Mouse (Mus musculus): ENCODE measurements around the gene Spaar.
"Not testable (repeated sequence)": the region's sequence is repeated elsewhere in the genome, so short reads cannot be mapped to it uniquely, and the experiment has no call there.

Spaar gene

DNA sequence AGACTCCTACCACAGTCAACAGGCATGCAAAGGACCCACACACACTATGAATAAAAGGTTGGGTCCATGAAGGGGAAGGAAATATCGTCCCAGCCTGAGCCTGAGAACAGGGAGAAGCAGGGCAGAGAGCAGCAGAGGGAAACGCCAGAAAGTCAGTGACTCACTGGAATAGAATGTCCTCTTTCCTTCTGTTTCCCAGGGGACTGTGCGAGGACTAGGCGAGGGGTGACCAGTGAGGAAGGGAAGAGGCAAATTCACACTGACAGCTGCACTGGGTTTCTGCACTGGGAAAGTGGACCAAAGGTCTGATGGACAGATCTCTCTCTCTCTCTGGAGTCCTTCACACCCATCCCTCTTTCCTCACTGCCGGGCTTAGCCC lies 1.3 kb upstream of the Spaar start:
- DNase-seq (ENCODE audit: low read depth): peak; percentile 72

DNA sequence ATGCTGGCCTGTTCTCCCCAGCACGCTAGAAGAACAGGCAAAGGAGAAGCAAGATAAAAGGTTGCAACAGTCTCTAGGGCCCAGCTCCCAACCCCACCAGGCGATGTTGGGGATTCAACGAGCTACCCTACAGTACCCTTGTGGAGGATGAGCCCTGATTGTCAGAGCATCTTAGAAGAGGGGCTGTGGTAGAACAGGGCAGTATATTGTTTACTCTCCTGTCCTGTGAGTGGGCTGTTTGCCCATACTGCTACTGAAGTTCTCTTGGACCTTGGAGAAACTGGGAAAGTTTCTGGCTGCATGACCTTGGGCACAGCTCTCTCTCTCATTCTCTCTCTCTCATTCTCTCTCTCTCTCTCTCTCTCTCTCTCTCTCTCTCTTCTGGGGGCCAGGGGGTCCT lies 708 bp upstream of the Spaar start:
- DNase-seq (ENCODE audit: low read depth): peak; percentile 43

DNA sequence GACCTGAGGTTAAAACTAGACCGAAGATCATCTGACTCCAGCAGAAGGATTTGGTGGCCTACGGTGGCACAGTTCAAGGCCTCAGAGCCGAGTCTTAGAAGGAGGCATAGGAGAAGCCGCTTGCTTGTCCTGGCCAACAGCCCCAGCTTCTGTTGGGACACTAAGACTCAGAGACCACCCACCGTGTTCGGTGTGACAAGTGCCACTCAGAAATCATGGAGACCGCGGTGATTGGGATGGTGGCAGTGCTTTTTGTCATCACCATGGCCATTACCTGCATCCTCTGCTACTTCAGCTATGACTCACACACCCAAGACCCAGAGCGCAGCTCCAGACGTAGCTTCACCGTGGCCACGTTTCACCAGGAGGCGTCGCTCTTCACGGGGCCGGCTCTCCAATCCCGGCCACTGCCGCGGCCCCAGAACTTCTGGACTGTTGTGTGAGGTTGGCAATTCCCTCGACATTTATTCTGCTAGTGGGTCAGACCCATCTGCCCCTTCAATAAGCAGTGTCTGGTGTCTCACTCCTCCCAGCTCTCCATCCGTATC lies 990 bp downstream of the Spaar start:
- DNase-seq (ENCODE audit: low read depth): no peak

DNA sequence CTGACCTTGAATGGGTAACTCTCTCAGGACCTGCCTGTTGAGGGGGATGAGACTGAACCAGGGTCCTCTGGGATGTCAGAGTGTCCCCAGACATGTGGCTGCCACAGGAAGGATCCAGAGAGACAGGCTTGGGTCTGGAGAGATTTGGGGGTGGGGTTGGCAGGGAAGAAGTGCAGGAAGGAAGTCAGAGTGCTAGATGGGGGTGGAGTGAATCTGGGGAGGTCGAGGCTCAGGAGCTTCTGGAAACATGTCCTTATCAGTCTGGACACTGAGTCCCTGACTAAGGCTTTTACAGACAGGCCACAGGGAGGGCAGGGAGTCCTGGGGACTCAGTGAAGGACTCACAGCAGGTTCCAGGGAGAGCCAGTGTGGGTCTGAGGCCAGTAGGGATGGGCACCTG lies 2.3 kb downstream of the Spaar start:
- no peak for DNase-seq (ENCODE audit: low read depth)

DNA sequence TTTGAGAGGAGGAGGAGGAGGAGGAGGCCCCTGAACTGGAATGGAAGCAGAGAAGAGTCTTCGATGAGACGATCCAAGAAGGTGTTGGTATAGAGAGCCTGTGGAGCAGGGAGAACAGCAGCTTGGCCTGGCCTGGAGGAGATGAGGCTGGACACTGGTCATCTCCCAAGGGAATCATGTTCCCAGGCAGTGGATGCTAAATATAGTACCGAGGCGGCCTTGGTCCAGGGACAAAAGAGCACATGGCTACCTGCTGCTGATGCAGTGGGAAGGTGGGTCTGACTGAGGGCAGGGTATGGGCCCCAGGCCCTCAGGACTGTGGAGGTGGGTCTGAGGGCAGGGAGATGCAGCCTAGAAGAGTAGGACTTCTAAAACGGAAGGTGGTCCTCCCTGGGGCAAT lies 3.4 kb downstream of the Spaar start:
- DNase-seq (ENCODE audit: low read depth): no peak

DNA sequence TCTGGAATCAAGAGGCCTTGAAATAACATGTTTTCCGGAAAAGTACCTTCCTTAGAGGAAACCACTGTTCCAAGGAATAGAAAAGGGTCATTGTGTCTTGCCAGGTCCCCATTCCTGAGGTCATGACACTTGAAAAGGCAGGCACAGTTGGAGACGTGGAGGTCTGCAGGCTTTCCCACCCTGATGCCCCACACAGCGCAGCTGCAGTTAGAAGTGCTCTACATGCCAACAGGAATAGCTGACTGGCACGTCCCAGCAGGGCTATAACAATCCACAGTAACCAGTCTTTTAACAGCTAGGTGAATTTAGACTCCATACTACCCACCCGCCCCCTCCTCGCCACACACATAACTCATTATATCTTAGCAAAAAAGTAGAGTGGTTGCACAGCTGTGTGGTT lies 7.3 kb downstream of the Spaar start:
- DNase-seq (ENCODE audit: low read depth): no peak

DNA sequence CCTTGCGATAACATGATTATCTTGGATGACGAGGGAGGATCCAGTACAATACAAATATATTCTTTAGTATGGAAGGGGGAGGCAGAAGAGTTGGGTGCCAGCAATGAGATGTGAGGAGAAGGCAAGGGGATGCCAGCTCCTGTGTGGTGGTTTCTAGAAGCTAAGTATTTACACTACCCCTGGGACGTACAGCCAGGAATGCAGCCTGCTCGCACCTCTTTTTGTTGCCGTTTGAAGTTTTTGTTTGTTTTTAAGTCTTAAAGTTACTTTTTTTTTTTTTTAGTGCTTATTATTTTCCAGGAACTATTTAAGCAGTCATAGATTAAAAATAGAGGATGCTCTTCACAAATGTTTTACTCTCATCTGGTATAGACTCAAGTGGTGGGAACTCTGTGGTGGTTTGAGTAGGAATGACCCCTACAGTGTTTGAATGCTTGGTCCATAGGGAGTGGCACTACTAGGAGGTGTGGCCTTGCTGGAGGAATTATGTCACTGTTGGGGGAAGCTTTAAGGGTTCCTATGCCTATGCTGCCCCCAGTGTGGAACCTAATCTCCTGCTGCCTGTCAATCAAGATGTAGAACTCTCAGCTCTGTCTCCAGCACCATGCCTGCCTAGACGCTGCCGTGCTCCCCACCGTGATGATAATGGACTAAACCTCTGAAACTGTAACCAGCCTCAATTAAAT lies 9.3 kb downstream of the Spaar start:
- no peak for DNase-seq (ENCODE audit: low read depth)

DNA sequence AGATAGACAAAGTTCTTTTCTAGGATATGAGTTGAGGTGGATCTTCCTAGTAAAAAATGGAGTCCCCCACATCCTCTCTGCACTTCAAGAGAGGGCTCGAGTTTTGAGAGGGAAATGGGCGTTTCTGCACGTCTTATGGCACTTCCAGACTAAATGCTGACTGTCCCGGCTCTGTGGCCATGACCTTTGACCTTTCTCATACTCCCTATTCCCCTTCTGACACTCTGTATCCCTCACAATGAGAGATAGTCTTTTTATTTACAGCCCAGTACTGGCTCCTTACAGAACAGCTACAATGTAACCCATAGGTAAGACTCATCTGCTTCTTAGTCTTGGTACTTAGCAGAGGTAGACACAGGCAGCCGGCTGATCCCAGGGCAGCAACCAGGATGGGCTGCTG lies 11.7 kb downstream of the Spaar start:
- no peak for DNase-seq (ENCODE audit: low read depth)

DNA sequence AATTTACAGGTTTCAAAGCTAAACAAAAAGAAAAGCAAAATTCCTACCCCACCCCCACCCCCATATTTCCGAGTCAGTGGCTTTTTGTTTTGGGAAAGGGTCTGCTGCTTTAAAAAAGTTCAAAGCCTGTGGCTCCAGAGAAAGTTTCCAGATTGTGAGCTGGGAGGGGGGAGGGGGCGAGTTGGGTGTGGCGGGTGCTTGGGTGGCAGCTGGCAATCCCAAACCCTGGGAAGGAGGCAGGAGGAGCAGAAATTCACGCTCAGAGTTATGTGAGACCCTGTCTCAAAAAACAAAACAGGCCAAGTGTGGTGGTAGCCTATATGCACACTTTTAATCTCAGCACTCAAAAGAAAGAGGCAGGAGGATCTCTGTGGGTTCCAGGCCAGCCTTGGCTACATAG lies 12.8 kb downstream of the Spaar start:
- DNase-seq (ENCODE audit: low read depth): no peak

DNA sequence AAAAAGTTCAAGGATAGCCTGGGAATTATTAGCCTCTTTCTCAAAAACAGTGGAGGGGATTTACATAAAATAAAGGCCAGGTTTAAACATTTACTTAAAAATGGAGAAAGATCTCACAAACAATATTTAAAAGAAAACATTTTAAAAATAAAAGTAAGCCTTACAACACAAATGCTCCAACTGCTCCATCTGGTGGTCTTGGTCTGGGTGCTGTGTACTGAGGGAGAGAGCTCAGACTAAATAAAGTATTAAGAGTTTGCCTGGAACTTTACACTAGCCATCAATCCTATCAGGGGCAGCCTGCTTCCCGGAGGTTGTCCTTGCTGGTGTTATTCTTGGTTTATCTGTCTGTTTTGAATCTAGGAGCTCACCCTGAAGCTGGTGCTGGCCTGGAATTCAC lies 13.3 kb downstream of the Spaar start:
- peak; percentile 72 for DNase-seq (ENCODE audit: low read depth)

DNA sequence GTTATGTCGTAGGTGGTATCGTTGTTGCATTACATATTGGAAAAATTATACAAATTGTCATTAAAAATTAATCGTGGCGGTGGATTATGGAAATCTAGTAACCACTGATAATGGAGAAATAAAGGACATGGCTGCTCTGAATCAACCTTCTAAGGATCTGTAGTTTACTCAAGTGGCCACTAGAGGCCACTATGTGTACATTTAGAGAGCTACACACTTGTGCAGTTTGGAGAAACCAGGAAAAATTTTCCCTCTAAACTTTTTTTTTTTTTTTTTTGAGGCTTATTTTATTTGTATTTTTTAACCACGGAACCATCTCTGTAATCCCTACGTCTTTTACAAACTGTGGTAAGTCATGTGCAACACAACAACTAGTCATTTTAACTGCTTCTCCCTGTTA lies 15.4 kb downstream of the Spaar start:
- DNase-seq (ENCODE audit: low read depth): peak; percentile 77

DNA sequence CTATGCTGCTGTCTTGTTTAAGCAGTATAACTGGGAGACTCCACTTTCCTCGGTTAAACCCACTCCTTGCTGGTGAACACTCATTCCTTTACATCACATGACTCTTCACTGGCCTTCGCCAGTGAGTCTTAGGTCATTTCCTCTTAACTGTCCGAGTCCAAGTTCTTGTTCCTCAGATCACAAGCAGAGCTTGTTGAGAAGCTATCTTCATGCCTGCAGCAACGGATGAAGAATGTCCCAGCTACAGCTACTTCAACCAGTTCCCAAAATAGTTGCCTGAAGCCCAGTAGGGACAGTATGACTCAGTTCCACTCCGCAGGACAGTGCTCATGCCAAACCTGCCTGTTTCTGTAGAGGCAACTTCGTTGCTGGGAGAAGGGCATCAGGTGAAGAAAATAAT lies 27.4 kb downstream of the Spaar start:
- DNase-seq (ENCODE audit: low read depth): peak; percentile 24

DNA sequence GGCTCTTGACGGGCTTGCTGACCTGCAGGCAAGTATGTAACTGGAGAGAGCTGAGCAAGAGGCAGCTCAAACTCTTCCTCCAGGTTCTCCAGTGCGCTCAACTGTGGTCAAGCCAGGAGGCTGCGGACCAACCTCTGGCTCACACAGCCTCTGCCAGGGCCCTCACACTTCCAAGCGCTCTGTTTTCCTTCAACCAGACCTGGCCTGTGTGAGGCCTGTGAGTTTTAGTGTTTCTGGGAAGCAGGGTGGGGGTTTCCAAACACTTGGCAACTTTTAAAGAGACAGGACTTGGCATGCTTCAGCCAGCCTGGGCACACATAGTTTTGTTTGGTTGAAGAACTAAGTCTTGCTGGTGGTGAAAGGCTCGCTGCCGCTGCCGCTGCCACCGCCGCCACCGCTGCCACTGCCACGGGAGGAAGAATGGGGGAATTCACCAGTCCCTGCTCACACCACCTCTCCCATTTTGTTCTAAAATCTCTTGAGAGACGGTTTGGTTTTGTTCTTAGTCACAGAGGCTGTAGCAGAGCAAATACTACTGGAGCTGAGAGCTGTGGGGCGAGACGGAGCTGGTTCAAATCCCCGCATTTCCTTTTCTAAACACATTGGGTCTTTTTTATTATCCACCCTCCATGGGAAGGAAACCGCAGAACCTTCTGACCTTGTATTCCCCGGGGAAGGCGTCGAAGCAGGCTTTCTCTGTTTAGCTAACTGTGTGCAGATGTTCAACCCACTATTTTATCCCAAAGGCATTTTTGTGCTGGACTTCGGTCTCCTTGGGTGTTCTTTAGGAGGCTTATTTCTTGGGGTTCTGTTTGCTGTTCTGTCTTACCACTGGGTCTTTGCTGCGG lies 30.0 kb downstream of the Spaar start:
- peak; percentile 24 for DNase-seq (ENCODE audit: low read depth)

DNA sequence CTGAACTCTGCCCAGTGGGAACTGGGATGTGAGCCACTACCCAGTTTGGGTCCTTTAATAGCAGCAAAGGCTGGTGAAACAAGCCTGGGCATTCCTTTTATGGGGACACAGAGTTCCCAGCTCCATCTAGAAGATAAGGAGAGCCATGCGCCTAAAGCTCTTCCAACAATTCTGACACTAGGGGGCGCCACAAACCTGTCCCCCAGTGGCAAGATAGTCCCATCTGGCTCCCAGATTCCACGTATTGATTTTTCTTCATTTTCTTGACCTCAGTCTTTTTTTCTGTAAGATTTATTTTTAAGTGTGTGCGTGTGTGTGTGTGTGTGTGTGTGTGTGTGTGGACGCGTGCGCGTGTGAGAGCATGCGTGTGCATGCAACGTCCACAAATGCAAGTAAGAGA lies 30.6 kb downstream of the Spaar start:
- peak; percentile 31 for DNase-seq (ENCODE audit: low read depth)

DNA sequence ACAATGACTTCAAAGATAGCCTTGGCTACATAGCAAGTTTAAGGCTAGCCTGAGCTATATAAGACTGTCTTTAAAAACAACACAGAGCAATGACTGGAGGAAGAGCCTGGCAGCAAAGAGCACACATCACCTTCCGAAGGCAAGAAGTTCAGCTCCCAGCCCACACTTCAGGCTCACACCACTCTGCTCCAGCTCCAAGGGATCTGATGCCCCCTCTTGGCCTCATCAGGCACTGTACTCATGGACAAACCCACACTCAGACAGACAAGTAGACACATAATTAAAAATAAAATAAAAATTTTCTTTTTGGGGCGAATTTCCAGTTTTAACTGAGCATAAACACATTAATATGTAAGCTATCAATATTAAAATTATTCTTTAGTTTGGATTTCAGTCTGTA lies 31.5 kb downstream of the Spaar start:
- no peak for DNase-seq (ENCODE audit: low read depth)

DNA sequence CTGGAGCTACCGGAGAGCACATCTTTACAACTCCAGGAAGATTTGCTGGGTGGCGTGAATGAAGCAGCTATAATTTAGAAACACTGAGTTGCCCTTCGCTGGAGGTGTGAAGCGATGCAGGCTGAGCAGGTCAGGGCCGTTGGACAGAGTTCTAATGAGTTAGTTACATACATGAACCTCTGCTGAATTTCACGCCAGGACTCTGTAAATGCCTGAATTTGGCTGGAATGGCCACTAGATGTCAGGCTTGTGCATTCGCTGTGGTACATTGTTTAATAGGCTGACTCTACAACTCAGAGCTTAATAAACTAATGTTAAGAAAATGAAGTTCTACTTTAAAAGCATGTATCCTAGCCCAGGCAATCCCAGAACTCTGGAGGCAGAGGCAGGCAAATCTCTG lies 33.6 kb downstream of the Spaar start:
- DNase-seq (ENCODE audit: low read depth): peak; percentile 83

DNA sequence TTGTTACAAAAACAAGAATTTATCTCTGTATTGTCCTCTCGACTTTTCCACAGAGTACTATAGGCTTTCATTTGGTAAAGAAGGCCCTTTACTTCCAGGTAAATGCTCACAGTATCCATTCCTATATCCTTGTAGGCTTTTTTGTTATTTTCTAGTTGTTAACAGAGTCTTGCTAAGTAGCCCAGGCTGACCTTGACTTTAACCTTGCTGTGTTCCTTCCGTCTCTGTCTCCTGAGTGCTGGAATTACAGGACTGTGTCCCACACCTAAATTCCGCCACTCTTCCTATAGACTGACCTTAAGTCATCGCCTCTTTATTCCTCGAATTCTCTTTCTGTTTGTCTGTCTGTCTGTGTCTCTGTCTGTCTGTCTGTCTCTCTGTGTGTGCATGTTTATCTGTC lies 38.5 kb downstream of the Spaar start:
- no peak for DNase-seq (ENCODE audit: low read depth)

DNA sequence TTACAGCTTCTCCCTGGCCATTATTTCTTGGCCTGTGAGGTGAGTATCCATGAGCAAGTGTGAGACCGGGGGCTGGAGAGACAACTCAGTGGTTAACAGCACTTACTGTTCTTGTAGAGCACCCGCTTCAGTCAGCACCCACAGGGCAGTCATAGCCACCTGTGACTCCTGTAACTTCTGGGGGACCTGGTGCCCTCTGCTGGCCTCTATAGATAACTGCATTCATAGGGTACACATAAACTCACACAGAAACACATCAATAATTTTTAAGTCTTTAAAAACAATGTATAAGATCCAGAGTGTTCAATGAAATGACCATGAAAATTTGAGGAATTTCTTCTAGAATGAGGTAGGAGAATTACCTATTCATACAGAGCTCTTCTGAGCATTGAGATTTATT lies 39.5 kb downstream of the Spaar start:
- DNase-seq (ENCODE audit: low read depth): no peak

DNA sequence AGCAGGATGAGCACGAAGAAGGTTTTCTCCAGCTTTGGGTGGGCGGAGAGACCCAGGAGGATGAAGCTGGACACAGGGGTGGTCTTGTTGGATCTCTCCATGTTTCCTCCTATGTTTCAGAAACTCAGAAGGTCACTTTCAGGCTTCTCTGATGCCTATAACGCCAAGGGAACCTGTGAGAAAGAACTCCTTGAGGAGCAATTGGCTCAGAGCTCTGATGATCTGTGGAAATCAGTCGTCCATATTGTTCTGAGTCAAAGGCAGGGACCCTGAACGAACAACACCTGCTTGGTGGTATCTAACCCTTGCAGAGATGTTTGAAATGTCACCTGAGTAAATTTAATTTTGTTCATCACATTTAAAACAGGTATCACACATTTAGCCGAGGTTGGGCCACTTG lies 41.1 kb downstream of the Spaar start, which contains the start of gene Olfr159:
TSS of gene Olfr159 (minus strand) at position 101 of the 400 bp plus-strand sequence.
- DNase-seq (ENCODE audit: low read depth): no peak

DNA sequence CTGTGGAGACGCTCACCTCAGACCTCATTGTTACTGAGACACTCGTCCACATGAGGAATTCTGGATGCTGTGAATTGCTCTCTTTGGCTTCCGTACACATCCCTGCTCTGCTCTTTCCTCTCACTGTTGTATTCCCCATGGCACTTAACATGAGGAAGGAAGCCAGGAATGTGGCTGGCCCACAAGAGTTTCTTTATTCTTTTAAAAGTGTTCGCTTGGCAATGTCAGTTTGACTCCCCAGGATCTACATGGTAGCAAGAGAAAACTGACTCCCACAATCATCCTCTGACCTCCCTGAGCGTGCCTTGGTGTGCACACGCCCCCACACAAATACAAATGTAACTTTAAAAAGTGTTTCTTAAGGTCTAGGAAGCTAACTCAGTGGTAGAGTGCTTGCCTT lies 41.8 kb downstream of the Spaar start:
- DNase-seq (ENCODE audit: low read depth): no peak

DNA sequence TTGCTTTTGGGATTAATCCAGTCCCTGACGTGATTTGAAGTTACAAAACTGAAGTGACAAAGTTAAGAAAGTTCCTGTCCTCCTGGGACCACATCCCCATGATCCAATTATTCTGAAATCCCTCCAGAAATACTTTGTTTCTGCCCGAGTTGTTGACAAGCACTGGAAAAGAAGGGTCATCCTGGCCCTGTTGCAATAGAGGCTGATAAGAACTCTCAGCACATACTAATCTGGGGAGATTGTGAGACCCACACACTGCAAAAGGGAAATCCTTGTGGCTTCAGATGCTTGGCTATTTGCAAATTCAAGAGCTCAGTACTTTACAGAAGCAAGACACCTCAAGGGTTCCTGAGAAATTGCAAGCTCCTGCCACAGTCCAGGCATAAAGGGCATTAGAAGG lies 42.5 kb downstream of the Spaar start:
- DNase-seq (ENCODE audit: low read depth): no peak

DNA sequence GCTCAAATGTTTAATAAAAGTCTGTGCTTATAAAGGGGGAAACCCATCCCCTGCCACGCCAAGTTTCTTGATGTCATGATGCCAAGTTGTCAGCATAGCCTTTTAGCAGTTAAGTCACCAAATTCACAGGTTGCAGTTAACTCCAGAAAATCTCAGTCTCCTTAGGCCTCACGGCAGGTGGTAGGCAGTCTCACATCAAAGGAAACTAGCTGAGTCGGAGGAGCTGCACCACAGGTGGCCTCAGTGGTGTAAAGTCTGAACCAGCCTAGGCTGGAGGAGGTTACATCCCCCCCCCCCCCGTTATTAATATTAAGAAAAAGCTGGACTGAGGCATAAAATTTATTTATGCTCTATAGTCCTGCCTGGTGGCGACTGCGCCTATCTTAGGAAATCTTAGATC lies 65.5 kb downstream of the Spaar start:
- DNase-seq (ENCODE audit: low read depth): no peak

DNA sequence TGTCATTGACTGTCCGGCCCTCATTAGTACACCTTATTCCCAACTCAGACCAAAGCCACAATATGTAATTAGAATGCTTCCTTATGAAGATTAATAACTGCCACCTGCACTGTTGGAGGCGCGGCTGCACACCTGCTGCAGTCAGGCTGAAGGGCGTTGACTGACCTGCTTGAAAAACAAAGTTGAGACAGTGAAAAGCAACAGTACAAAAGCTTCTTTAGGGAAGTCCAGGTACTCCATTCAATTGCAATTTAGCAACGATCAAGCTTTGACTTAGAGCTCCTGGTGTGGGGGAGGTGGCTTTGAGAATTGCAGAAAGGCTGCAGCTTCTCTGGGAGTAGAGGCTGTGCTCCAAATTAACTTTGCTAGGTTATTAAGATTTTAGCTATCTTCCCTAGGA lies 66.0 kb downstream of the Spaar start:
- DNase-seq (ENCODE audit: low read depth): not testable (repeated sequence)

Data from NIH3T3 (cell line).